Mouse (Mus musculus): ENCODE measurements at regions not wholly inside any gene's neighbourhood (a gene's known extent, or its start where the extent isn't known, plus 50 kb on each side); places are given as distances from the start of the nearest gene placed in this dataset.
A peak's percentile ranks its signal among the peaks of the same experiment; 100 is the strongest.

- DNase-seq (ENCODE audit: low spot score) = peak; percentile 51
- H3K36me3 ChIP-seq (ENCODE audit: insufficient read depth, low read length) = no peaks in the 10 kb centered on the region
- H3K9me3 ChIP-seq (ENCODE audit: low read length) = no peaks in the 10 kb centered on the region
- TF ChIP-seq EP300 (IDR thresholded peaks at IDR 0.05) (no peak), CTCF (IDR thresholded peaks at IDR 0.05) (no peak)
- H3K27ac ChIP-seq (ENCODE audit: low read length) = peak overlapping the region; percentile 68
- WGBS = 53% methylated on average over 6 of the region's 6 CpGs
- H3K9ac ChIP-seq (replicated peaks; ENCODE audit: low read depth) = no peak overlapping the region
- no peaks in the 10 kb centered on the region for H3K4me1 ChIP-seq (ENCODE audit: insufficient read depth, low read depth, low read length)
- no peaks in the 10 kb centered on the region for H3K27me3 ChIP-seq (replicated peaks; ENCODE audit: insufficient read depth, low read length)
- H3K4me3 ChIP-seq (ENCODE audit: low read depth, low read length) = no peak overlapping the region
- H3K4me2 ChIP-seq (replicated peaks; ENCODE audit: low read depth, low read length) = no peak overlapping the region
- no peak for ATAC-seq
Measured at GRCm38 (mm10) chr8:77804536-77804935, 80.3 kb upstream of the Ednra start.

- H3K9me3 ChIP-seq (ENCODE audit: low read length) = no peaks in the 10 kb centered on the region
- TF ChIP-seq EP300 (IDR thresholded peaks at IDR 0.05) (no peak), CTCF (IDR thresholded peaks at IDR 0.05) (no peak)
- no peak overlapping the region for H3K9ac ChIP-seq (replicated peaks; ENCODE audit: low read depth)
- DNase-seq (ENCODE audit: low spot score) (peak; percentile 29), ATAC-seq (0 out of 2 replicates have a peak, but pooled peaks have one; percentile 6)
- H3K36me3 ChIP-seq (ENCODE audit: insufficient read depth, low read length) = no peaks in the 10 kb centered on the region
- peak overlapping the region; percentile 68 for H3K27ac ChIP-seq (ENCODE audit: low read length)
- H3K4me3 ChIP-seq (ENCODE audit: low read depth, low read length) = no peak overlapping the region
- H3K4me2 ChIP-seq (replicated peaks; ENCODE audit: low read depth, low read length) = no peak overlapping the region
- H3K4me1 ChIP-seq (ENCODE audit: insufficient read depth, low read depth, low read length) = no peaks in the 10 kb centered on the region
- no peaks in the 10 kb centered on the region for H3K27me3 ChIP-seq (replicated peaks; ENCODE audit: insufficient read depth, low read length)
- WGBS = 13% methylated on average over 4 of the region's 4 CpGs
Measured at GRCm38 (mm10) chr8:77804956-77805355, 80.7 kb upstream of the Ednra start.

- Histone ChIP-seq H3K4me1 (ENCODE audit: insufficient read depth, low read depth, low read length) (no peaks in the 10 kb centered on the region), H3K4me3 (ENCODE audit: low read depth, low read length) (no peak overlapping the region), H3K36me3 (ENCODE audit: insufficient read depth, low read length) (no peaks in the 10 kb centered on the region), H3K27me3 (replicated peaks; ENCODE audit: insufficient read depth, low read length) (no peaks in the 10 kb centered on the region), H3K9me3 (ENCODE audit: low read length) (no peaks in the 10 kb centered on the region), H3K27ac (ENCODE audit: low read length) (no peak overlapping the region; the same call in 1 of the 2 replicates), H3K9ac (replicated peaks; ENCODE audit: low read depth) (no peak overlapping the region), H3K4me2 (replicated peaks; ENCODE audit: low read depth, low read length) (no peak overlapping the region)
- no peak for ATAC-seq
- no peak for TF ChIP-seq CTCF (IDR thresholded peaks at IDR 0.05)
- no peak; the same call in 1 of the 2 replicates for TF ChIP-seq EP300 (IDR thresholded peaks at IDR 0.05)
- WGBS = 31% methylated on average over 6 of the region's 6 CpGs
- DNase-seq (ENCODE audit: low spot score) = peak; percentile 40
Measured at GRCm38 (mm10) chr8:77805657-77806056, 81.4 kb upstream of the Ednra start.

- H3K4me3 ChIP-seq (ENCODE audit: low read depth, low read length) = no peak overlapping the region
Measured at GRCm38 (mm10) chr8:77814796-77815647, 90.8 kb upstream of the Ednra start.

GRCm38 (mm10) chr8:77815648-77815971 is 91.3 kb upstream of the Ednra start:
- ATAC-seq = peak; percentile 72
- Histone ChIP-seq H3K27me3 (replicated peaks; ENCODE audit: insufficient read depth, low read length) (no peaks in the 10 kb centered on the region), H3K4me2 (replicated peaks; ENCODE audit: low read depth, low read length) (no peak overlapping the region), H3K9ac (replicated peaks; ENCODE audit: low read depth) (no peak overlapping the region), H3K27ac (ENCODE audit: low read length) (peak overlapping the region; percentile 78), H3K36me3 (ENCODE audit: insufficient read depth, low read length) (no peaks in the 10 kb centered on the region), H3K4me3 (ENCODE audit: low read depth, low read length) (no peak overlapping the region), H3K4me1 (ENCODE audit: insufficient read depth, low read depth, low read length) (no peaks in the 10 kb centered on the region), H3K9me3 (ENCODE audit: low read length) (no peaks in the 10 kb centered on the region)
- TF ChIP-seq EP300 (IDR thresholded peaks at IDR 0.05) (no peak), CTCF (IDR thresholded peaks at IDR 0.05) (no peak)
- no peak for DNase-seq (ENCODE audit: low spot score)
- WGBS = 40% methylated on average over 7 of the region's 7 CpGs

More at GRCm38 (mm10) chr8:77814796-77815647, 90.8 kb upstream of the Ednra start:
- H3K4me2 ChIP-seq (replicated peaks; ENCODE audit: low read depth, low read length) = no peak overlapping the region
- no peak overlapping the region for H3K9ac ChIP-seq (replicated peaks; ENCODE audit: low read depth)
- H3K27ac ChIP-seq (ENCODE audit: low read length) = peak overlapping the region; percentile 78
- TF ChIP-seq CTCF (IDR thresholded peaks at IDR 0.05) (peak; percentile 38), EP300 (IDR thresholded peaks at IDR 0.05) (0 out of 2 replicates have a peak, but pooled peaks have one; percentile 70)
- no peaks in the 10 kb centered on the region for H3K36me3 ChIP-seq (ENCODE audit: insufficient read depth, low read length)
- DNase-seq (ENCODE audit: low spot score) (peak; percentile 83), ATAC-seq (peak; percentile 91)
- H3K27me3 ChIP-seq (replicated peaks; ENCODE audit: insufficient read depth, low read length) = no peaks in the 10 kb centered on the region
- H3K9me3 ChIP-seq (ENCODE audit: low read length) = no peaks in the 10 kb centered on the region
- 36% methylated on average over 12 of the region's 12 CpGs for WGBS
- no peaks in the 10 kb centered on the region for H3K4me1 ChIP-seq (ENCODE audit: insufficient read depth, low read depth, low read length)

GRCm38 (mm10) chr8:77816217-77816616 is 92.0 kb upstream of the Ednra start:
- no peaks in the 10 kb centered on the region for H3K9me3 ChIP-seq (ENCODE audit: low read length)
- no peak overlapping the region for H3K4me2 ChIP-seq (replicated peaks; ENCODE audit: low read depth, low read length)
- no peak overlapping the region for H3K4me3 ChIP-seq (ENCODE audit: low read depth, low read length)
- TF ChIP-seq CTCF (IDR thresholded peaks at IDR 0.05) (no peak), EP300 (IDR thresholded peaks at IDR 0.05) (no peak)
- peak overlapping the region; percentile 34; the same call in 1 of the 2 replicates for H3K27ac ChIP-seq (ENCODE audit: low read length)
- WGBS = 66% methylated on average over 4 of the region's 4 CpGs
- DNase-seq (ENCODE audit: low spot score) (no peak), ATAC-seq (no peak)
- H3K36me3 ChIP-seq (ENCODE audit: insufficient read depth, low read length) = no peaks in the 10 kb centered on the region
- H3K9ac ChIP-seq (replicated peaks; ENCODE audit: low read depth) = no peak overlapping the region
- no peaks in the 10 kb centered on the region for H3K27me3 ChIP-seq (replicated peaks; ENCODE audit: insufficient read depth, low read length)
- H3K4me1 ChIP-seq (ENCODE audit: insufficient read depth, low read depth, low read length) = no peaks in the 10 kb centered on the region

Data from lung, postnatal 0 days (tissue).